Mouse (Mus musculus) neural tube, embryonic 11.5 days (tissue): Measurements from ENCODE around the gene Nfkbid. TPM values are rescaled to one million over a fixed set of nuclear protein-coding genes. Genes with fewer than 3 reads are reported as not detected.

ENCODE experiments used
- ATAC-seq: fragments of 200-750 bp; cut with Nextera tagmentation; 2 replicates; pipeline ENCODE4 v1.8.0; 2017; ENCODE audit warnings: moderate number of reproducible peaks, mild to moderate bottlenecking, moderate TSS enrichment, moderate library complexity; ENCODE audit not compliant: insufficient read depth, low FRiP score, low TSS enrichment
- DNase-seq: peaks from one replicate; pipeline ENCODE4 v3.0.0-alpha.2; 2015; ENCODE audit warnings: low spot score
- H3K27ac ChIP-seq: fragments of 300-500 bp; sonication (generic); 2 replicates; pipeline ENCODE4 v1.5.1; 2014; ENCODE audit warnings: low read depth, mild to moderate bottlenecking, low read length
- H3K27me3 ChIP-seq: fragments of 300-500 bp; sonication (generic); 2 replicates; pipeline ENCODE4 v1.6.1; 2014; ENCODE audit warnings: mild to moderate bottlenecking, low read length, mixed read lengths; ENCODE audit not compliant: control insufficient read depth, insufficient read depth
- H3K36me3 ChIP-seq: fragments of 300-500 bp; sonication (generic); 2 replicates; pipeline ENCODE4 v1.6.1; 2014; ENCODE audit warnings: mild to moderate bottlenecking, low read length, moderate library complexity, mixed read lengths; ENCODE audit not compliant: control insufficient read depth, insufficient read depth
- H3K4me1 ChIP-seq: fragments of 300-500 bp; sonication (generic); 2 replicates; pipeline ENCODE4 v1.6.1; 2014; ENCODE audit warnings: low read length, mixed read lengths; ENCODE audit not compliant: control insufficient read depth, insufficient read depth
- H3K4me2 ChIP-seq: fragments of 300-500 bp; sonication (generic); 2 replicates; pipeline ENCODE4 v1.6.1; 2014; ENCODE audit warnings: low read depth, mild to moderate bottlenecking, moderate library complexity
- H3K4me3 ChIP-seq: fragments of 300-500 bp; sonication (generic); 2 replicates; pipeline ENCODE4 v1.5.1; 2014; ENCODE audit warnings: low read depth, low read length
- H3K9ac ChIP-seq: fragments of 300-500 bp; sonication (generic); 2 replicates; pipeline ENCODE4 v1.6.1; 2014; ENCODE audit warnings: mild to moderate bottlenecking, low read length
- H3K9me3 ChIP-seq: fragments of 300-500 bp; sonication (generic); 2 replicates; pipeline ENCODE4 v1.6.1; 2016; ENCODE audit warnings: low read length; ENCODE audit not compliant: control insufficient read depth
- WGBS: fragments of 180-500 bp; shearing (Covaris S2); extraction: QIAGEN DNeasy Blood & Tissue Kit; methylation state at CpG from one replicate; pipeline ENCODE4 v1.1.7; 2014; 5-methylcytosine and 5-hydroxymethylcytosine counted together
- polyA plus RNA-seq: library from polyadenylated mRNA; unstranded; fragments of >200 nt; fragmentation: Nextera tagmentation; extraction: Ambion mirVana; gene quantifications from 2 replicates; pipeline ENCODE4 v1.2.1, GENCODE M21; 2014

The Nfkbid gene
- polyA plus RNA-seq, result 0.84 and 0.99 TPM in 2 replicates

DNA sequence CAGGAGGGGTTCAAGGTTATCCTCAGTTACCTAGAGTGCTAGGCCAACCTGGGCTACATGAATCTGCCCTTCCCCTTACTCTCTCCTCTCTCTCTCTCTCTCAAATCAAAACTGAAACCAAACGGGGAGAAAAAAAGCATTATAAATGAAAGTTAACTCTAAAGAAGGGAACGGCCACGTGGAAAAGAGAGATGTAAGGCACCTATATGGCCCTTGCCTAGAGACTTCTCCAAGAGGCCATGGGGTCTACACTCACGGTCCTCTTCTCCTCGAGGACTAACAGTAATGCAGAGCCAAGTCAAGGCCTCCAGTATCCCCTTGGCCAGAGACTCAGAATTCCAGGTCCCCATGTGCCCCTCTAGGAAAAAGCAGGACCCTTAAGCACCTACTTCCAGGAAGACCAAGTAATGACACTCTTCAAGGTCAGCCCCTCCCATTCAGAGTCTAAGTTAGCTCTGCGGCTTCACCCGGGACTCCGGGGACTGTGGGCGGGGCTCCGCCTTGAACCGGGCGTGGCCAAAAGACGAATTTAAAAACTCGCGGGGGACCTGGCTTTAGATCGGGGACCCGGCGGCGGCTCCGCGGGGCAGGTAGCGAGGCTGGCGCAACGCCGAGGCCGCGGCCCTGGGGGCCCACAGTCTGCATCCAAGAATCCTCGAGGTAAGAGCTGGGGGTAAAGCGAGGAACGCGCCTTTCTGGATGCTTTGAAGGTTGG is at the start of gene Nfkbid:
Gene Nfkbid, plus strand, starts transcription at position 558 of the 715 bp plus-strand sequence.
- Histone ChIP-seq H3K27ac (no peak within 1 kb of the TSS), H3K4me2 (peak within 1 kb of the TSS; percentile 99), H3K9me3 (no peaks in the 10 kb centered on the region), H3K4me3 (peak within 1 kb of the TSS; percentile 55), H3K27me3 (peaks cover 4% of the 10 kb centered on the region; the same call in 1 of the 2 replicates), H3K9ac (peak within 1 kb of the TSS; percentile 62), H3K36me3 (no peaks in the 10 kb centered on the region), H3K4me1 (peaks cover 7% of the 10 kb centered on the region; the same call in 1 of the 2 replicates)
- ATAC-seq (no peak; the same call in 1 of the 2 replicates), DNase-seq (peak; percentile 49)
- WGBS, result 10% methylated on average over 31 of the region's 31 CpGs

GRCm38 (mm10) chr7:30373501-30373962 is 48.0 kb upstream of the Nfkbid start:
- DNase-seq (peak; percentile 92), ATAC-seq (peak; percentile 97)
- no peaks in the 10 kb centered on the region for H3K4me1 ChIP-seq
- no peaks in the 10 kb centered on the region for H3K36me3 ChIP-seq
- H3K9me3 ChIP-seq, result no peaks in the 10 kb centered on the region
- H3K4me3 ChIP-seq, result peak overlapping the region; percentile 32
- WGBS, result under 1% methylated on average over 21 of the region's 21 CpGs
- H3K4me2 ChIP-seq, result peak overlapping the region; percentile 55
- H3K27ac ChIP-seq, result no peak overlapping the region
- no peaks in the 10 kb centered on the region for H3K27me3 ChIP-seq
- H3K9ac ChIP-seq, result peak overlapping the region; percentile 57

DNA sequence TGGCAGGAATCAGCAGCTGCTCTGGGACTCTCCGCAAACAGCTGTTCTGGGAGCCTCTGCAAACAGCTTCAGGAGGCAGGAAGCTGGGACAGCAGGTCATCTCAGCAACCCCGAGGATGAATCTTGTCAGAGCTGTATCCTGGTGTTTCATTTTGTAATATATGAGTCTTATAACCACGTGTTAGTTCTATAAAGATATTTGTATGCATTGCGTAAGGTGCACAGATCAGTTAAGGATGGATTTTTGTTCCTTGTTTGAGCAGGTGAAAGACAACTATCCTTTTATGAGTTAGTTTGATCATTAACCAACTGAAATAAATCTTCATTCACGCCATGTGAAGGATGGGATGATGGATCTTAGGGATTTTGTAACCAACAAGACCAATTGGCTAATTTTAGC is 41.5 kb upstream of the Nfkbid start:
- DNase-seq (no peak), ATAC-seq (no peak)
- WGBS, result 65% methylated on average over 5 of the region's 5 CpGs

DNA sequence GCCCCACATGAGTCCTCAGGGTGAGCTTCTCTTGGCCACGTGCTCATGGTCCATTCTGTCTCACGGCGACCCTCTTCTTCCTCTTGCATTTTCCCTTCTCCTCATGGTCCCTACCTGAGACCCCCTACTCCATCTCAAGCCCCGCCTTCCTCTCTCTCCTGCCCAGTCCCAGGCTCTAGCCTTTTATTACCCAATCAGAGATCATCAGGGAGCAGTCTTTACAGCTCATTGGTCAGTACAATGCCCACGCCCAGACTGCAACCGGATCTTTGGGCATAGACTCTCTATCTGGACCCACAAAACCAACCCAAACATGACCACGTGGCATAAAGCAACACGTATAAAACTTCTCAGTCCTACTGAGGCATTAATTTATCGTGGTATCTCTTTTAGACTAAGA is 37.4 kb upstream of the Nfkbid start:
- ATAC-seq, result no peak
- no peak overlapping the region for H3K4me3 ChIP-seq
- H3K9ac ChIP-seq, result no peak overlapping the region
- H3K36me3 ChIP-seq, result no peaks in the 10 kb centered on the region
- no peaks in the 10 kb centered on the region for H3K4me1 ChIP-seq
- DNase-seq, result no peak
- no peaks in the 10 kb centered on the region for H3K27me3 ChIP-seq
- WGBS, result 86% methylated on average over 9 of the region's 9 CpGs
- no peak overlapping the region for H3K27ac ChIP-seq
- H3K4me2 ChIP-seq, result no peak overlapping the region
- H3K9me3 ChIP-seq, result no peaks in the 10 kb centered on the region

More for the DNA sequence above, 41.5 kb upstream of the Nfkbid start:
- H3K36me3 ChIP-seq, result no peaks in the 10 kb centered on the region
- H3K9ac ChIP-seq, result no peak overlapping the region
- H3K4me2 ChIP-seq, result no peak overlapping the region
- H3K4me1 ChIP-seq, result no peaks in the 10 kb centered on the region
- H3K27ac ChIP-seq, result no peak overlapping the region
- no peaks in the 10 kb centered on the region for H3K27me3 ChIP-seq
- H3K4me3 ChIP-seq, result no peak overlapping the region
- H3K9me3 ChIP-seq, result no peaks in the 10 kb centered on the region

GRCm38 (mm10) chr7:30392746-30393520 is 28.6 kb upstream of the Nfkbid start:
- H3K4me2 ChIP-seq, result no peak overlapping the region
- ATAC-seq, result no peak
- DNase-seq, result no peak
- H3K4me1 ChIP-seq, result no peaks in the 10 kb centered on the region
- H3K27me3 ChIP-seq, result no peaks in the 10 kb centered on the region
- H3K9ac ChIP-seq, result no peak overlapping the region
- no peak overlapping the region for H3K27ac ChIP-seq
- no peaks in the 10 kb centered on the region; the same call in 1 of the 2 replicates for H3K9me3 ChIP-seq
- no peaks in the 10 kb centered on the region for H3K36me3 ChIP-seq
- 76% methylated on average over 4 of the region's 4 CpGs for WGBS
- no peak overlapping the region for H3K4me3 ChIP-seq

- no peak overlapping the region for H3K9ac ChIP-seq
- H3K9me3 ChIP-seq, result no peaks in the 10 kb centered on the region; the same call in 1 of the 2 replicates
- H3K4me1 ChIP-seq, result no peaks in the 10 kb centered on the region
- no peak overlapping the region for H3K4me3 ChIP-seq
- H3K4me2 ChIP-seq, result no peak overlapping the region
- no peaks in the 10 kb centered on the region for H3K36me3 ChIP-seq
- no peak for ATAC-seq
- 93% methylated on average over 4 of the region's 4 CpGs for WGBS
- DNase-seq, result no peak
- no peaks in the 10 kb centered on the region for H3K27me3 ChIP-seq
- no peak overlapping the region for H3K27ac ChIP-seq
These were observed 27.9 kb upstream of the Nfkbid start for GRCm38 (mm10) chr7:30393631-30394030.

DNA sequence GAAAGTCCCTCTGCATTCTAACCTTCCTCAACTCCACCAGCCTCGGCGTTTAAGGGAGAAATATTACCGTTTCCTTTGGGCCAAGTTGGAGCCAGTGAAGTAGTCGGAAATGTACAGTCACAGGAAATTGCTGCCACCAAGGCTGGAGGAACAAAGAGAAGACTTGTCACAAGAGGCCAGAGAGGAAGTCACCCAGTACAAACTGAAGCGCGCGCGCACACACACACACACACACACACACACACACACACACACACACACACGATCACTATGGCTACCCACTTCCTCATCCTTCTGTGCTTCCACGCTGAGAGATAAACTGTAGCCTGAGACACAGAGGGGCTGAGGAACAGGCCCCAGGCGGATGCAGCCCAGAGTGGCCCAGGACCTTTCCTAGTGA is 27.2 kb upstream of the Nfkbid start:
- ATAC-seq (no peak), DNase-seq (peak; percentile 20)
- Histone ChIP-seq H3K27ac (no peak overlapping the region), H3K27me3 (no peaks in the 10 kb centered on the region), H3K9me3 (no peaks in the 10 kb centered on the region; the same call in 1 of the 2 replicates), H3K9ac (no peak overlapping the region), H3K36me3 (no peaks in the 10 kb centered on the region), H3K4me3 (no peak overlapping the region), H3K4me1 (no peaks in the 10 kb centered on the region), H3K4me2 (no peak overlapping the region)
- 65% methylated on average over 11 of the region's 11 CpGs for WGBS

DNA sequence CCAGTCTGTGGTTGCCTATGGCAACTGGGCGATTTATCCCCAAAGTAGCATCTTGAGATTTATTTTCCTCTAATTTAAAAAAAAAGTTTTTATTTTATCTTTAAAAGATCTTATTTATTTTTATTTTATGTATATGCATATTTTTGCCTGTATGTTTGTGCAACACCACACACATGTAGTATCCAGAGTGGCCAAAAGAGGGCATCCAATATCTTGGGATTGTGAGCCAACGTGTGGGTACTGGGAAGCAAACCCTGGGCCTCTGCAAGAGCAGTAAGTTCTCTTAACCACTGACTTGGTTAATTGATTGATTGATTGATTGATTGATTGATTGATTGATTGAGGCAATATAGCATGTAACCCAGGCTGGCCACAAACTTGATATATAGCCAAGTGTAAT is 26.7 kb upstream of the Nfkbid start:
- no peak overlapping the region for H3K4me2 ChIP-seq
- 44% methylated on average over 2 of the region's 2 CpGs for WGBS

More for the DNA sequence above, 26.7 kb upstream of the Nfkbid start:
- Histone ChIP-seq H3K27me3 (no peaks in the 10 kb centered on the region), H3K9me3 (no peaks in the 10 kb centered on the region; the same call in 1 of the 2 replicates), H3K4me1 (peaks cover 4% of the 10 kb centered on the region; the same call in 1 of the 2 replicates), H3K4me3 (no peak overlapping the region), H3K36me3 (no peaks in the 10 kb centered on the region), H3K9ac (no peak overlapping the region), H3K27ac (no peak overlapping the region)
- DNase-seq (no peak), ATAC-seq (no peak)
